In genomic region chr6:108532486-108533179, GRCm38 (mm10) we compare ENCODE assay signal across 8 mouse cellular contexts.
DNase-seq lines count a peak whose midpoint lies in the region; ATAC-seq and TF ChIP-seq lines count a peak whose summit lies in the region.

No protein-coding gene starts in this region.

- H3K4me2 ChIP-seq in kidney, embryonic 15.5 days = no peak overlapping the region
- H3K4me2 ChIP-seq in lung, postnatal 0 days (replicated peaks; ENCODE audit: low read depth, low read length) = no peak overlapping the region

- intact Hi-C loops in left cerebral cortex, postnatal 14 days (cut with DNase I) = no loop called here

- peak; percentile 50 for DNase-seq in R1 (ENCODE audit: low read depth, low spot score)
- DNase-seq in gastrocnemius, postnatal 25 days = peak; percentile 92
- peak; percentile 46 for DNase-seq in lung, postnatal 0 days (ENCODE audit: low spot score)
- no peak for DNase-seq in left cerebral cortex, adult 9 months (ENCODE audit: low spot score in 2 of 2)
- DNase-seq in layer of hippocampus, postnatal 36 days = no peak
- no peak for DNase-seq in MN1 (ENCODE audit: low spot score)
- no peak for DNase-seq in left cerebral cortex, postnatal 14 days (ENCODE audit: low spot score in 2 of 2)

- no peak overlapping the region for H3K4me3 ChIP-seq in kidney, embryonic 15.5 days (replicated peaks)
- H3K4me3 ChIP-seq in lung, postnatal 0 days (ENCODE audit: low read depth, low read length) = no peak overlapping the region

- no peak overlapping the region for H3K9ac ChIP-seq in kidney, embryonic 15.5 days
- no peak overlapping the region for H3K9ac ChIP-seq in lung, postnatal 0 days (replicated peaks; ENCODE audit: low read depth)

- 72% methylated on average over 10 of the region's 10 CpGs for WGBS in kidney, embryonic 15.5 days
- 52% methylated on average over 10 of the region's 10 CpGs for WGBS in lung, postnatal 0 days

- H3K36me3 ChIP-seq in kidney, embryonic 15.5 days = 0 out of 2 replicates have a peak, but pooled peaks cover 8% of the 10 kb centered on the region
- no peaks in the 10 kb centered on the region for H3K36me3 ChIP-seq in lung, postnatal 0 days (ENCODE audit: insufficient read depth, low read length)

- TF ChIP-seq EP300 in lung, postnatal 0 days (IDR thresholded peaks at IDR 0.05) = no peak

- peaks cover 64% of the 10 kb centered on the region for H3K4me1 ChIP-seq in kidney, embryonic 15.5 days
- peaks cover 8% of the 10 kb centered on the region; the same call in 1 of the 2 replicates for H3K4me1 ChIP-seq in lung, postnatal 0 days (ENCODE audit: insufficient read depth, low read depth, low read length)

- ATAC-seq in kidney, embryonic 15.5 days (replicated peaks; ENCODE audit: low FRiP score) = no peak
- ATAC-seq in lung, postnatal 0 days = no peak

- H3K27me3 ChIP-seq in kidney, embryonic 15.5 days = no peaks in the 10 kb centered on the region
- no peaks in the 10 kb centered on the region for H3K27me3 ChIP-seq in lung, postnatal 0 days (replicated peaks; ENCODE audit: insufficient read depth, low read length)

- peak overlapping the region; percentile 78; the same call in 1 of the 2 replicates for H3K27ac ChIP-seq in kidney, embryonic 15.5 days
- H3K27ac ChIP-seq in lung, postnatal 0 days (ENCODE audit: low read length) = peak overlapping the region; percentile 64; the same call in 1 of the 2 replicates

- no peaks in the 10 kb centered on the region for H3K9me3 ChIP-seq in kidney, embryonic 15.5 days (replicated peaks)
- H3K9me3 ChIP-seq in lung, postnatal 0 days (ENCODE audit: low read length) = no peaks in the 10 kb centered on the region

- TF ChIP-seq CTCF in lung, postnatal 0 days (IDR thresholded peaks at IDR 0.05) = no peak

Comparison
In these comparisons a context has a peak if more than half of its experiments do, and no peak if none do; other contexts are left out.
1. DNase-seq: peak in R1 (single experiment), gastrocnemius, postnatal 25 days (single experiment) and lung, postnatal 0 days (single experiment); none in left cerebral cortex, adult 9 months (0 of 2), layer of hippocampus, postnatal 36 days (0 of 2), MN1 (single experiment) and left cerebral cortex, postnatal 14 days (0 of 2).